8 mouse cellular contexts compared by ENCODE assay signal in the genomic region with DNA sequence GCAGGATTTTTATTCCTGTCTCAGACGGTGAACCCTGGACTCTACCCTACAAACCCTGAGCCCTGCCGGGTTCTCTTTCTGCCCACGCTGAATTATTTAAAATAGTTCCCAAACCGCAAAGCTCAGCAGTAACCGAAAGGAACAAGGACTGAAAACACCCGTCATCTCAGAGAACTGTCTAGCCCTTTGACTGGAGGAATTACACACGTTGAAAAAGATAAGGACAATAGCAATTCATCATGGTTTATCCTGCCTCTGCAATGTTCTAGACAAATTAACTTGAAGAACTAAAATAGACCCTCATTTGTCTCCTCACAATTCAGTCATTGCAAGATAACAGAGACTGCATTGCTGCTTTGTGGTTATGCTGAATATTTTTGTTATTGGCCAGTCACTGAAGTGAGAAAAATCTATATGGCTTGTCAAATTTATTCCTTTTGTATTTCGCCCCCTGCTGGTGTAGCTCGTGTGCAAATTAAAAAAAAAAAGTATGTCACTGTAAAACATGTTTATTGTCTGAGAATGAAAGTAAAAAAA. TPM values are rescaled to one million over a fixed set of nuclear protein-coding genes. Genes with fewer than 3 reads are reported as not detected.
DNase-seq lines count a peak whose midpoint lies in the region; ATAC-seq and TF ChIP-seq lines count a peak whose summit lies in the region.

No protein-coding gene starts in this region.

- ATAC-seq in G1E (ENCODE audit: extremely low read depth, insufficient number of reproducible peaks, low FRiP score, poor library complexity, severe bottlenecking) = no peak
- peak; percentile 33 for ATAC-seq in neutrophil, adult 5-6 weeks (ENCODE audit: extremely low read depth, insufficient number of reproducible peaks, low FRiP score, poor library complexity, severe bottlenecking)

- TF ChIP-seq CTCF in G1E (IDR thresholded peaks at IDR 0.05; ENCODE audit: low read depth, low read length) = no peak; the same call in 1 of the 2 replicates
- 0 out of 2 replicates have a peak, but pooled peaks have one; percentile 6 for TF ChIP-seq CTCF in lung, adult 2 months (IDR thresholded peaks at IDR 0.05; ENCODE audit: insufficient read depth, low read length)

- no peak for TF ChIP-seq POLR2A in lung, adult 2 months (IDR thresholded peaks at IDR 0.05; ENCODE audit: borderline replicate concordance, extremely low read depth, low read depth, low read length)

- H3K4me1 ChIP-seq in G1E (ENCODE audit: insufficient read depth, low read depth, low read length) = peaks cover 11% of the 10 kb centered on the region
- peaks cover 2% of the 10 kb centered on the region; the same call in 1 of the 2 replicates for H3K4me1 ChIP-seq in lung, adult 2 months (ENCODE audit: control insufficient read depth, insufficient read depth, low read length)

- H3K36me3 ChIP-seq in G1E (replicated peaks) = peaks cover 10% of the 10 kb centered on the region

- H3K27me3 ChIP-seq in G1E (ENCODE audit: insufficient read depth, low read length) = peaks cover 18% of the 10 kb centered on the region

- WGBS in lung, adult 2 months = under 1% methylated on average over 9 of the region's 9 CpGs

- H3K9me3 ChIP-seq in G1E (replicated peaks) = no peaks in the 10 kb centered on the region

- H3K4me3 ChIP-seq in G1E (ENCODE audit: low read depth, low read length) = peak overlapping the region; percentile 92
- peak overlapping the region; percentile 86 for H3K4me3 ChIP-seq in lung, adult 2 months (replicated peaks; ENCODE audit: extremely low read depth, low read depth, low read length)

- peak; percentile 20 for DNase-seq in G1E (ENCODE audit: low spot score)
- peak; percentile 71 for DNase-seq in brain, embryonic 18.5 days (ENCODE audit: low read depth, low spot score)
- peak; percentile 26 for DNase-seq in fat pad, adult 2 months (ENCODE audit: extremely low read depth, low read depth, low spot score)
- DNase-seq in heart, postnatal 4 days = peak; percentile 68
- peak; percentile 47 to 80 for DNase-seq in layer of hippocampus, adult 18-20 months (ENCODE audit: low spot score in 2 of 2)
- DNase-seq in lung, adult 2 months = peak; percentile 31
- DNase-seq in thymus, postnatal 4 days = peak; percentile 79

RNA-seq across cellular contexts. Expression of gene Aftph, which starts 1.0 kb away (rescaled TPM):
- 86.3 and 103 TPM in 2 replicates for total RNA-seq in G1E (2014; fragmentation: Nextera tagmentation)
- 56.9 and 57.5 TPM in 2 replicates for total RNA-seq in G1E (2017)
- polyA plus RNA-seq in G1E (2012) = 8.8 and 9.0 TPM in 2 replicates
- total RNA-seq in heart, postnatal 4 days (2021) = 10 to 100 TPM; 18.7 to 22.5 TPM
- total RNA-seq in layer of hippocampus, adult 18-20 months (2021) = 10 to 100 TPM; 83.0 to 90.9 TPM
- 35.0 and 41.0 TPM in 2 replicates for polyA plus RNA-seq in lung, adult 2 months (2012; rRNA removed)
- total RNA-seq in neutrophil, adult 5-6 weeks (2017) = 153 TPM in 2 replicates

Comparison
In these comparisons a context has a peak if more than half of its experiments do, and no peak if none do; other contexts are left out.
1. DNase-seq: peak in every context shown above with its lines; median percentile 79 in thymus, postnatal 4 days; 71 in brain, embryonic 18.5 days; 68 in heart, postnatal 4 days; 64 in layer of hippocampus, adult 18-20 months; 31 in lung, adult 2 months; 26 in fat pad, adult 2 months; 20 in G1E.